Mouse (Mus musculus) embryonic facial prominence, embryonic 11.5 days (tissue): Measurements from ENCODE around the gene Olfr385. TPM values are rescaled to one million over a fixed set of nuclear protein-coding genes. Genes with fewer than 3 reads are reported as not detected.
"Not testable (repeated sequence)": the region's sequence is repeated elsewhere in the genome, so short reads cannot be mapped to it uniquely, and the experiment has no call there.

Experiments used
- ATAC-seq: fragments of 200-750 bp; cut with Nextera tagmentation; replicated peaks from 2 replicates; pipeline ENCODE4 v1.8.0; 2017; ENCODE audit warnings: low read depth; ENCODE audit not compliant: insufficient number of reproducible peaks, low FRiP score, low TSS enrichment
- DNase-seq: peaks from one replicate; pipeline ENCODE4 v3.0.0-alpha.2; 2015; ENCODE audit warnings: low spot score
- H3K27ac ChIP-seq: fragments of 300-500 bp; sonication (generic); replicated peaks from 2 replicates; pipeline ENCODE4 v1.5.1; 2014; ENCODE audit warnings: mild to moderate bottlenecking, low read depth, low read length, control low read depth
- H3K27me3 ChIP-seq: fragments of 300-500 bp; sonication (generic); 2 replicates; pipeline ENCODE4 v1.6.1; 2014; ENCODE audit warnings: mild to moderate bottlenecking, low read length, moderate library complexity, mixed read lengths; ENCODE audit not compliant: control insufficient read depth, insufficient read depth
- H3K36me3 ChIP-seq: fragments of 300-500 bp; sonication (generic); replicated peaks from 2 replicates; pipeline ENCODE4 v1.6.1; 2014; ENCODE audit warnings: low read depth, mild to moderate bottlenecking, low read length, moderate library complexity, mixed read lengths; ENCODE audit not compliant: control insufficient read depth, insufficient read depth
- H3K4me1 ChIP-seq: fragments of 300-500 bp; sonication (generic); 2 replicates; pipeline ENCODE4 v1.6.1; 2014; ENCODE audit warnings: low read length, mixed read lengths; ENCODE audit not compliant: control insufficient read depth, insufficient read depth
- H3K4me2 ChIP-seq: fragments of 300-500 bp; sonication (generic); 2 replicates; pipeline ENCODE4 v1.6.1; 2014; ENCODE audit warnings: low read depth, mild to moderate bottlenecking, control low read depth, low read length, moderate library complexity
- H3K4me3 ChIP-seq: fragments of 300-500 bp; sonication (generic); 2 replicates; pipeline ENCODE4 v1.5.1; 2014; ENCODE audit warnings: low read depth, low read length, control low read depth
- H3K9ac ChIP-seq: fragments of 300-500 bp; sonication (generic); replicated peaks from 2 replicates; pipeline ENCODE4 v1.6.1; 2014; ENCODE audit warnings: mild to moderate bottlenecking, control low read depth, low read length
- H3K9me3 ChIP-seq: fragments of 300-500 bp; sonication (generic); replicated peaks from 2 replicates; pipeline ENCODE4 v1.6.1; 2016; ENCODE audit warnings: mild to moderate bottlenecking, low read length, inconsistent platforms, mixed read lengths; ENCODE audit not compliant: control insufficient read depth
- WGBS: fragments of 180-500 bp; shearing (Covaris S2); extraction: QIAGEN DNeasy Blood & Tissue Kit; methylation state at CpG from one replicate; pipeline ENCODE4 v1.1.7; 2014; 5-methylcytosine and 5-hydroxymethylcytosine counted together
- polyA plus RNA-seq: library from polyadenylated mRNA; unstranded; fragments of >200 nt; fragmentation: Nextera tagmentation; extraction: Ambion mirVana; gene quantifications from 2 replicates; pipeline ENCODE4 v1.2.1, GENCODE M21; 2014

The Olfr385 gene
- not detected in 2 replicates for polyA plus RNA-seq

GRCm38 (mm10) chr11:73592908-73593307 lies at the start of gene Olfr385:
Gene Olfr385, minus strand, starts transcription at chr11:73593008.
- Histone ChIP-seq H3K36me3 (no peaks in the 10 kb centered on the region), H3K9me3 (no peaks in the 10 kb centered on the region), H3K27ac (no peak within 1 kb of the TSS), H3K27me3 (no peaks in the 10 kb centered on the region), H3K9ac (no peak within 1 kb of the TSS), H3K4me2 (no peak within 1 kb of the TSS), H3K4me3 (no peak within 1 kb of the TSS), H3K4me1 (no peaks in the 10 kb centered on the region)
- ATAC-seq, result no peak
- DNase-seq, result no peak

- H3K4me3 ChIP-seq, result no peak within 1 kb of the TSS
- H3K36me3 ChIP-seq, result no peaks in the 10 kb centered on the region
- H3K9me3 ChIP-seq, result no peaks in the 10 kb centered on the region
- no peaks in the 10 kb centered on the region for H3K4me1 ChIP-seq
- H3K27ac ChIP-seq, result no peak within 1 kb of the TSS
- no peak within 1 kb of the TSS for H3K4me2 ChIP-seq
- DNase-seq (no peak), ATAC-seq (no peak)
- H3K27me3 ChIP-seq, result no peaks in the 10 kb centered on the region
- no peak within 1 kb of the TSS for H3K9ac ChIP-seq
Observed at GRCm38 (mm10) chr11:73598294-73598693, 5.5 kb upstream of the Olfr385 start, which contains the start of gene Olfr384. Gene Olfr384, plus strand, starts transcription at chr11:73598594.

- 71% methylated on average over 1 of the region's 1 CpGs for WGBS
- H3K4me1 ChIP-seq, H3K9ac ChIP-seq, H3K36me3 ChIP-seq, DNase-seq, H3K4me3 ChIP-seq, H3K4me2 ChIP-seq, H3K27me3 ChIP-seq, ATAC-seq, H3K27ac ChIP-seq, H3K9me3 ChIP-seq: not testable (repeated sequence)
Observed at GRCm38 (mm10) chr11:73583188-73583587, 9.6 kb downstream of the Olfr385 start.

DNA sequence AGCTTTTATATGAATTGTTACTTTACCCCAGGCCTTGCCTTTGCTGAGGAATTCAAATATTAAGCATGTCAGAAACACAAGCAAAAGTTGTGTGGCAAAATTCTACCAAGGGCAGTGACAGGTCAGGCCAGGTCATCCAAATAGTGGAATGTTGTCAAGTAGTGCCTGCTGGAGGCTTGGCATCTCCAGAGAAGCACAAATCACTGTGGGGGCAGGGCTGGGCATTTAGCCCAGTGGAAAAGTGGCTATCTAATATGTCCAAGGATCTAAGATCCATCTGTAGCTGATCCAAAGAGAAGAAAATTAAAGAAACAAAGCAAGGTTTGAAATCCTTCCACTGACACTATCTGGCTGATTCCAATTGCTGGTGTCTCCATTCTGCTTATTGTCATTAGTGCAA lies 12.9 kb downstream of the Olfr385 start:
- DNase-seq (no peak), ATAC-seq (no peak)
- Histone ChIP-seq H3K36me3 (no peaks in the 10 kb centered on the region), H3K4me3 (no peak overlapping the region), H3K4me2 (no peak overlapping the region), H3K4me1 (no peaks in the 10 kb centered on the region), H3K27me3 (no peaks in the 10 kb centered on the region), H3K9ac (no peak overlapping the region), H3K9me3 (no peaks in the 10 kb centered on the region), H3K27ac (no peak overlapping the region)

Other genes starting within 250 kb of the Olfr385 start
- gene Olfr20, start 242.2 kb downstream of the Olfr385 start, polyA plus RNA-seq, result not detected in 2 replicates
- not detected in 2 replicates for gene Olfr376, start 221.8 kb downstream of the Olfr385 start, polyA plus RNA-seq
- gene Olfr1, start 193.4 kb downstream of the Olfr385 start, polyA plus RNA-seq, result not detected in 2 replicates
- not detected in 2 replicates for gene Olfr378, start 164.5 kb downstream of the Olfr385 start, polyA plus RNA-seq
- gene Olfr380, start 135.5 kb downstream of the Olfr385 start, polyA plus RNA-seq, result not detected in 2 replicates
- gene Olfr381, start 101.4 kb downstream of the Olfr385 start, polyA plus RNA-seq, result not detected in 2 replicates
- gene Olfr382, start 75.8 kb downstream of the Olfr385 start, polyA plus RNA-seq, result not detected in 2 replicates
- gene Olfr384, start 5.6 kb upstream of the Olfr385 start, polyA plus RNA-seq, result not detected in 2 replicates
- gene Zfp735, start 95.8 kb upstream of the Olfr385 start, polyA plus RNA-seq, result not detected in 2 replicates
- not detected in 2 replicates for gene Olfr389, start 187.7 kb upstream of the Olfr385 start, polyA plus RNA-seq
- gene Olfr390, start 190.0 kb upstream of the Olfr385 start, polyA plus RNA-seq, result not detected in 2 replicates
- not detected in 2 replicates for gene Olfr391-ps, start 210.0 kb upstream of the Olfr385 start, polyA plus RNA-seq
- gene Olfr392, start 224.0 kb upstream of the Olfr385 start, polyA plus RNA-seq, result not detected in 2 replicates